20 mouse cellular contexts compared by ENCODE assay signal in the genomic region with DNA sequence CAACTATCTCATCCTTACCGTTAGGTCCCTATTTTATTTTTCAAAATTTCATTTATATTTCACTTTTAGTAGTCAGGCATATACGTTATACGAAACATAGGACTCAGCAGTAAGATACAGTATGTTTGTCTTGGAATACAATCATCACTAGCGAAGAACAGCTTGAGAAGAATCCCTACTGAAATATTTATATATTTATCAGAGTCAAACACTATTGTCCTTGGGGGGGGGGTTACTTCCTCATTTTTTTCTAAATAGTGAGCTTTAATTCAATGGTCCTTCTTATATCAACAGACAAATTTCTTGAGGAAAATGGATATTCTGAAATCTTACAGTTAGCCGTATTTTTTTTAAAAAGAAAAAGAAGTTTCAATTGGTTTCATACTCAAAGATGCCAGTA.
DNase-seq lines count a peak whose midpoint lies in the region; TF ChIP-seq lines count a peak whose summit lies in the region.
"Had no signal": no experiment of that assay in that cellular context is flagged by ENCODE, and none has a peak within 500 bp of the region (broad histone marks: within the 10 kb centered on the region; RNA-seq: fewer than 3 reads in every experiment).

No protein-coding gene starts in this region.

- no peak for TF ChIP-seq CTCF in MEL (IDR thresholded peaks at IDR 0.05 in 2 of 3, conservative IDR thresholded peaks at IDR 0.05 in 1 of 3; ENCODE audit: control insufficient read depth in 1 of 3, insufficient read depth in 1 of 3, low read depth in 2 of 3, low read length in 3 of 3, poor library complexity in 1 of 3, severe bottlenecking in 1 of 3)

- peaks cover 20 to 22% of the 10 kb centered on the region in 2 experiments for H3K4me1 ChIP-seq in MEL (ENCODE audit: control insufficient read depth in 1 of 2, insufficient read depth in 2 of 2, low read length in 2 of 2)

- no peaks in the 10 kb centered on the region for H3K9me3 ChIP-seq in MEL (replicated peaks; ENCODE audit: insufficient read depth, low read length)
- H3K9me3 ChIP-seq: G1E had no signal

- no peak overlapping the region for H3K4me3 ChIP-seq in MEL (ENCODE audit: control insufficient read depth in 1 of 2, insufficient read depth in 1 of 2, low read depth in 2 of 2, low read length in 2 of 2)

- no peak overlapping the region for H3K9ac ChIP-seq in MEL (ENCODE audit: control insufficient read depth, low read depth, low read length, poor library complexity, severe bottlenecking)

- H3K36me3 ChIP-seq in MEL (ENCODE audit: control insufficient read depth in 1 of 2, insufficient read depth in 2 of 2, low read length in 2 of 2): peaks cover 11 to 44% of the 10 kb centered on the region in 2 experiments

- peak; percentile 37 to 53; a peak in 2 of 4 replicates for TF ChIP-seq EP300 in MEL (IDR thresholded peaks at IDR 0.05; ENCODE audit: low read depth in 1 of 2, low read length in 2 of 2)

- TF ChIP-seq POLR2A in MEL (IDR thresholded peaks at IDR 0.05; ENCODE audit: control insufficient read depth in 1 of 2, insufficient read depth in 1 of 2, low read depth in 1 of 2, low read length in 2 of 2, poor library complexity in 1 of 2): no peak

- peak; percentile 52 for DNase-seq in MEL (ENCODE audit: low read depth, low spot score)
- peak; percentile 46 for DNase-seq in MEL-GATA-1-ER (ENCODE audit: extremely low read depth, low read depth)
- no peak for DNase-seq in adrenal gland, adult 18-20 months (ENCODE audit: low spot score in 2 of 2)
- DNase-seq in testis, postnatal 10 days (ENCODE audit: low spot score): no peak
- DNase-seq: adrenal gland, adult 2 months; adrenal gland, adult 8-10 months; adrenal gland, postnatal 10 days; adrenal gland, postnatal 14 days; adrenal gland, postnatal 25 days; adrenal gland, postnatal 36 days; B cell, adult 2 months; cerebellum, adult 11 months; cerebellum, adult 11-12 months; cerebellum, adult 18-20 months; cerebellum, adult 2 months; cerebellum, adult 8-10 months; cerebellum, adult 9-10 months had no signal

- no peak overlapping the region for H3K27ac ChIP-seq in MEL (ENCODE audit: control insufficient read depth, low read depth, low read length)

- H3K27me3 ChIP-seq in MEL (ENCODE audit: control insufficient read depth in 1 of 2, insufficient read depth in 2 of 2, low read length in 2 of 2): no peaks in the 10 kb centered on the region
- H3K27me3 ChIP-seq: CH12.LX, Patski had no signal

- peaks cover 3% of the 10 kb centered on the region; the same call in 1 of the 2 replicates for H3K79me2 ChIP-seq in MEL (ENCODE audit: control insufficient read depth, insufficient read depth, low read length, poor library complexity)

- TF ChIP-seq RAD21 in MEL (IDR thresholded peaks at IDR 0.05; ENCODE audit: low read depth, low read length): no peak

TF ChIP-seq in MEL, 35 proteins besides CTCF, POLR2A, EP300 and RAD21:
- no peak for TF ChIP-seq ELF1 (IDR thresholded peaks at IDR 0.05; ENCODE audit: low read depth, low read length)
- TF ChIP-seq GABPA (IDR thresholded peaks at IDR 0.05; ENCODE audit: low read depth, low read length): no peak
- TF ChIP-seq MEF2A (IDR thresholded peaks at IDR 0.05; ENCODE audit: extremely low read depth, insufficient replicate concordance, low read depth, low read length, poor library complexity, severe bottlenecking): no peak
- TF ChIP-seq GATA1 (IDR thresholded peaks at IDR 0.05; ENCODE audit: low read depth, low read length): peak; percentile 18; the same call in 1 of the 2 replicates
- no peak for TF ChIP-seq SMC3 (IDR thresholded peaks at IDR 0.05; ENCODE audit: low read depth, low read length)
- TF ChIP-seq TCF12 (IDR thresholded peaks at IDR 0.05; ENCODE audit: low read depth, low read length): 0 out of 2 replicates have a peak, but pooled peaks have one; percentile 9
- TF ChIP-seq ZNF384 (IDR thresholded peaks at IDR 0.05; ENCODE audit: low read depth, low read length): peak; percentile 45; the same call in 1 of the 2 replicates
- no peak for TF ChIP-seq JUND (IDR thresholded peaks at IDR 0.05; ENCODE audit: low read depth, low read length)
- no peak for TF ChIP-seq ETS1 (IDR thresholded peaks at IDR 0.05; ENCODE audit: low read depth, low read length)

Comparison
In these comparisons a context has a peak if more than half of its experiments do, and no peak if none do; other contexts are left out.
1. DNase-seq: peak in MEL (single experiment) and MEL-GATA-1-ER (single experiment); none in adrenal gland, adult 18-20 months (0 of 2) and testis, postnatal 10 days (single experiment).